Mouse (Mus musculus) heart, embryonic 12.5 days (tissue): Measurements from ENCODE around the gene Slc13a2. TPM values are rescaled to one million over a fixed set of nuclear protein-coding genes. Genes with fewer than 3 reads are reported as not detected.

ENCODE experiments used
- ATAC-seq: fragments of 200-750 bp; cut with Nextera tagmentation; 2 replicates; pipeline ENCODE4 v1.8.0; 2017; ENCODE audit warnings: moderate TSS enrichment, moderate library complexity; ENCODE audit not compliant: insufficient number of reproducible peaks, low FRiP score
- H3K27ac ChIP-seq: fragments of 300-500 bp; sonication (generic); 2 replicates; pipeline ENCODE4 v1.5.1; 2016; ENCODE audit warnings: mild to moderate bottlenecking, moderate library complexity; ENCODE audit not compliant: poor library complexity, severe bottlenecking
- H3K27me3 ChIP-seq: fragments of 300-500 bp; sonication (generic); replicated peaks from 2 replicates; pipeline ENCODE4 v1.6.1; 2016; ENCODE audit warnings: mild to moderate bottlenecking, moderate library complexity
- H3K36me3 ChIP-seq: fragments of 300-500 bp; sonication (generic); 2 replicates; pipeline ENCODE4 v1.6.1; 2016; ENCODE audit warnings: mild to moderate bottlenecking, moderate library complexity
- H3K4me1 ChIP-seq: fragments of 300-500 bp; sonication (generic); replicated peaks from 2 replicates; pipeline ENCODE4 v1.6.1; 2016; ENCODE audit warnings: mild to moderate bottlenecking
- H3K4me2 ChIP-seq: fragments of 300-500 bp; sonication (generic); 2 replicates; pipeline ENCODE4 v1.6.1; 2016; ENCODE audit warnings: mild to moderate bottlenecking, moderate library complexity
- H3K4me3 ChIP-seq: fragments of 300-500 bp; sonication (generic); 2 replicates; pipeline ENCODE4 v1.5.1; 2016; ENCODE audit warnings: mild to moderate bottlenecking
- H3K9ac ChIP-seq: fragments of 300-500 bp; sonication (generic); 2 replicates; pipeline ENCODE4 v1.6.1; 2016; ENCODE audit warnings: mild to moderate bottlenecking, moderate library complexity
- H3K9me3 ChIP-seq: fragments of 300-500 bp; sonication (generic); replicated peaks from 2 replicates; pipeline ENCODE4 v1.6.1; 2016; ENCODE audit warnings: mild to moderate bottlenecking, moderate library complexity
- WGBS: fragments of 180-500 bp; shearing (Covaris S2); methylation state at CpG from one replicate; pipeline ENCODE4 v1.1.7; 2016; 5-methylcytosine and 5-hydroxymethylcytosine counted together
- polyA plus RNA-seq: library from polyadenylated mRNA; unstranded; fragments of >200 nt; fragmentation: Nextera tagmentation; extraction: Ambion mirVana; gene quantifications from 2 replicates; pipeline ENCODE4 v1.2.1, GENCODE M21; 2016

The Slc13a2 gene
- polyA plus RNA-seq = not detected in 2 replicates

DNA sequence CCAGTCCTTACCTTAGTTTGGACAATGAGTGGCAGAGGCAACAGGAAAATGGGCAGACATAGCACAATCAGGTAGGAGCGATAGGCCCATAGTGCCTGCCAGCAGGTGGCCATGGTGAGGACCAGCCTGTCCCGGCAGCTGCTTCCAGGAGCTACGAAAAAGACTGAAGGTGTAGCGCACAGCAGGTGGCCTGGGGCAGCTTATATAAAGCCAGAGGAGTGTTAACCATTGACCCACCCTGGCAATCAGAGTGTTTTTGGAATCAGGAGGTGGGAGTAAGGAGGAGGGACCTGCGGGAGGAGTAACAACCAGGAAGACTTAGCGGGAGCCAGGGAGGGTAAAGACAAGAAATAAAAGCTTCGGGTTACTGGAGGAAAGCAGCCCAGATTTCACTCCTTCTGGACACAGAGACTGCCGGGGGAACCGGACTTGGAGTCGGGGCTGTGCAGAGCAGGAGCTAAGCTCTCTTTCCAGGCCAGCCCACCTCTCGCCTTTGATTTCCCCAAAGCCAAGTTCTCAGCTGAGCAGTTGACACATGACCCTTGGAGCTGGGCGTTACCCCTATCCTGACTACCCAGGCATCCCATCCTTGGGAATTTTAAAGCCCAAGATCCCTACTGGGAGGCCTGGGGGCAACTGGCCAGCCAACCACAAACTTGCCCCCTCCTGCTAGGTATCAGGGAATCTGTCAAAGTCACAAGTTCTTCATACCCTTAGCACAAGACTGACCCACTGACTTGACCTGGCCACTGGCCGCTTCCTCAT is at the start of gene Slc13a2:
Gene Slc13a2 (minus strand): TSS at position 163 of the 765 bp plus-strand sequence.
- Histone ChIP-seq H3K27me3 (peaks cover 42% of the 10 kb centered on the region), H3K36me3 (no peaks in the 10 kb centered on the region), H3K27ac (no peak within 1 kb of the TSS), H3K4me2 (no peak within 1 kb of the TSS), H3K4me1 (no peaks in the 10 kb centered on the region), H3K9me3 (no peaks in the 10 kb centered on the region), H3K9ac (no peak within 1 kb of the TSS), H3K4me3 (no peak within 1 kb of the TSS)
- 22% methylated on average over 13 of the region's 13 CpGs for WGBS
- ATAC-seq = no peak

DNA sequence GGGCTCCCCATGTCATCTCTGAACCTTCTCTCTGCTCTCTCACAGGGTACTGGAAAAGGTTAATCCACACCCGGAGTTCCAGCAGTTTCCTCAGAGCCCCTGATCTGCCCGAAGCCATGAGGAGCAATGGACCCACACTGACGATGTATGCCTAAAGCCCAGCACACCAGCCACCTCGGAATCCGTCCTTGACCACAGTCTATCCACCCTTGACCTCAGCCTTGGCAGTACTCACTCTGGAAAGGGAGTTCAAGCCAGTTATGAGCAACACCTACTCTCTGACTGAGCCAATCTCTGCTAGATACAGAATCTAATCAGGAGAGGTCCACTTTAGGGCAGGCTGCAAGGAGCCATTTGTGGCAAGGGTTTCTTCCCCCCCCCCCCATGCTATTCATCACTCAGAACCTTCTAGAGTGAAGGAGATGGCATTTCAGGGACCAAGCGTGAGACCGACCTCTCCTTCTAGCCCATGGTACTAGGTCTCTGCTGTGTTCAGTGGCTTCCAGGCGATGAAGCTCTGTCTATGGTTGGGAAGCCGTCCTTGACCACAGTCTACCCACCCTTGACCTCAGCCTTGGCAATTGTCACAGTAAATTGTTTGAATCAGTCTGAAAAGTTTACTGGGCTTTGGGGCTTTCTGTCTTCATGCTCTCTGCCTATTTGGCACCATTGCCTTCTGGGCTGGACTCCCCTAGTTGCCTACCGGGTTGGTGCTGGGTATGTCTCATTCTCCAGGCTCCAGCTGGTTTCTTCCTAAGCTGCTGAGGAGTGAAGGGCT is 49.5 kb upstream of the Slc13a2 start:
- Histone ChIP-seq H3K27me3 (peaks cover 9% of the 10 kb centered on the region; the same call in 1 of the 2 replicates), H3K4me2 (no peak overlapping the region), H3K4me1 (peaks cover 2% of the 10 kb centered on the region), H3K36me3 (no peaks in the 10 kb centered on the region), H3K27ac (no peak overlapping the region), H3K9ac (no peak overlapping the region), H3K4me3 (no peak overlapping the region), H3K9me3 (no peaks in the 10 kb centered on the region)
- no peak for ATAC-seq
- 76% methylated on average over 10 of the region's 10 CpGs for WGBS

DNA sequence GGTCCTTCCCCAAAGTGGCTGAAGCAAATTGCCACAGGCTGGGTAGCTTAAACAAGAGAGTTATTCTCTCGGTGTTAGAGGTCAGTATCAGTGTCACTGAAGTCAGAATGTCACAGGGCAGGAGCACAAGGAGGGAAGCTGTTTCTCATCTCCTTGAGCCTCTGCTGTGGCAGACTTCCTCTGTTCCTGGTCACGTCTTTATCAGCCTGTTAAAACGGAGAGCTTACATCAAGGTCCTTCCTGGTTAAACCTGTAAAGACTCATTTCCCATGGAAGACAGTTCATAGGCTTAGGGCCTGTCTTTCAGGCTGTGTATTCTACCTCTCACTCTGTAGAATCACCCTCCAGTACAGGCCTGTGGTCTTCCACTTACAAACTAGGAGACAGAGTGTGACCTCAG is 45.9 kb upstream of the Slc13a2 start:
- 30% methylated on average over 3 of the region's 3 CpGs for WGBS
- Histone ChIP-seq H3K9me3 (no peaks in the 10 kb centered on the region), H3K36me3 (no peaks in the 10 kb centered on the region), H3K4me2 (no peak overlapping the region), H3K27ac (no peak overlapping the region), H3K4me1 (peaks cover 28% of the 10 kb centered on the region), H3K4me3 (no peak overlapping the region), H3K27me3 (no peaks in the 10 kb centered on the region), H3K9ac (no peak overlapping the region)
- no peak for ATAC-seq

DNA sequence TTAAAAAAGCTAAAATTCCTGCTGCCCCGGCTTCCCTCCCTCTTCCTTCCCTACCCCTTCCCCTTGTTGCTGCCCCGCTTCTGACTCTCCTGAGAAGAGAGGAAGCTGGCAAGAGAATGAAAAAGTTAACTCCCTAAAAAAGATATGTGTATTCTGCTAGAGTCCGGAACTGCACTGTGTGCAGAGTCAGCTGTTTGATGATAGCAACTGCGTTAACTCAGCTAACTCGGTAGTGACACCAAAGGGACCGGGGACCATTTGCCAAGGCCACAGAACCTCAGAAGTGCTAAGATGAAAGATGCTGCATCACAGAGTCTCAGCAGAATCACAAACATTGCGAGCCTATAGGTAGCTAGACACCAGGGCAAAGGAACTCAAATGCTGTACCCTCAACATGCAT is 45.5 kb upstream of the Slc13a2 start:
- H3K4me2 ChIP-seq = no peak overlapping the region
- no peak for ATAC-seq
- peaks cover 28% of the 10 kb centered on the region for H3K4me1 ChIP-seq
- H3K27ac ChIP-seq = no peak overlapping the region
- no peak overlapping the region for H3K9ac ChIP-seq
- H3K36me3 ChIP-seq = no peaks in the 10 kb centered on the region
- H3K9me3 ChIP-seq = no peaks in the 10 kb centered on the region
- WGBS = 64% methylated on average over 7 of the region's 7 CpGs
- no peaks in the 10 kb centered on the region for H3K27me3 ChIP-seq
- H3K4me3 ChIP-seq = no peak overlapping the region

DNA sequence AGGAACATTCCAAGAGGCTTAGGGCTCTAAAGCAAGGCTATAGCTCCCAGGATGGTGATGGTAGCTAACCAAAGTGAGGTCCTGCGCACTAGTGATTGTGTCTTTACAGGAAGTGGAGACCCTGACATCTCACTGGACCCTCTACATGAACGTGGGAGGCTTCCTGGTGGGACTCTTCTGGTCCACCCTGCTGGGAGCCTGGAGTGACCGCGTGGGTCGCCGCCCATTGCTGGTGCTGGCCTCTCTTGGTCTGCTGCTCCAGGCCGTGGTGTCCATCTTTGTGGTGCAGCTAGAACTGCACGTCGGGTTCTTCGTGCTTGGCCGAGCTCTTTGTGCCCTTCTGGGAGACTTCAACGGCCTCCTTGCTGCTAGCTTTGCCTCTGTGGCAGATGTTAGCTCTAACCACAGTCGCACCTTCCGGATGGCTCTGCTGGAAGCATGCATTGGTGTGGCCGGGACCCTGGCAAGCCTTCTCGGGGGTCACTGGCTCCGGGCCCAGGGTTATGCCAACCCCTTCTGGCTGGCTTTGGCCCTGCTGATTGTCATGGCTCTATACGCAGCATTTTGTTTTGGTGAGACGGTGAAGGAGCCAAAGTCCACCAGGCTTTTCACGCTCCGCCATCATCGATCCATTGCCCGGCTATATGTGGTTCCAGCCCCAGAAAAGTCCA is 44.4 kb upstream of the Slc13a2 start:
- Histone ChIP-seq H3K27ac (peak overlapping the region; percentile 69), H3K4me3 (peak overlapping the region; percentile 57), H3K4me1 (peaks cover 28% of the 10 kb centered on the region), H3K9ac (peak overlapping the region; percentile 72), H3K9me3 (peaks cover 7% of the 10 kb centered on the region; the same call in 1 of the 2 replicates), H3K36me3 (no peaks in the 10 kb centered on the region), H3K27me3 (no peaks in the 10 kb centered on the region), H3K4me2 (peak overlapping the region; percentile 69)
- WGBS = 73% methylated on average over 23 of the region's 23 CpGs
- 0 out of 2 replicates have a peak, but pooled peaks have one; percentile 7 for ATAC-seq

DNA sequence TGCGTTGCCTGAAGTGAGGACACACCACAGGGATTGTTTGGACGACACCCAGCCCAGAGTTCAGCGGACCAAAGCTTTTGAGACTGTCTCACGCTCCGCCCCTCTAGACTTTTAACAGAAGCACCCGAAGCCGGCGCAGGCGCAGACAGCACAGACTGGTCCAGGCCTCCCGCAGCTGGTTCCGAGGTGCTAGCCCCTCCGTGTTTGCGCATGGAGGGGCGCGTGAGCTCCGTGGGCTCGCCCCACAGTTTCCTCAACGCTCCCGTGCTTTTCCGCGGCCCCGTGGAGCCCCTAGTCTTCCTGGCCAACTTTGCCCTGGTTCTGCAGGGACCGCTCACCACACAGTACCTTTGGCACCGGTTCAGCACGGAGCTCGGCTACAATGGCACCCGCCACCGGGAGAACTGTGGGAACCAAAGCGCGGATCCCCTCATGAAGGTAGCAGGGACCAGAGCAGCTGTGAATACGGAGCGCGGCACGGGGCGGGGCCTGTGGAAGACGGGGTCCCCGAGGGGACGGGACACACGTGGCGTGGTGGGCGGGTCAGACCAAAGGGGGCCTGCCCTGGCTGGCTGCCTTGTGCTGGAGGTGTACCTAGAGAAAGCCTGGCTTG is 43.7 kb upstream of the Slc13a2 start, which contains the start of gene Slc46a1:
Gene Slc46a1 (plus strand): TSS at position 130 of the 613 bp plus-strand sequence.
- Histone ChIP-seq H3K9ac (peak within 1 kb of the TSS; percentile 72), H3K27ac (peak within 1 kb of the TSS; percentile 69), H3K9me3 (peaks cover 7% of the 10 kb centered on the region; the same call in 1 of the 2 replicates), H3K4me3 (peak within 1 kb of the TSS; percentile 57), H3K27me3 (no peaks in the 10 kb centered on the region), H3K36me3 (no peaks in the 10 kb centered on the region), H3K4me1 (peaks cover 28% of the 10 kb centered on the region), H3K4me2 (peak within 1 kb of the TSS; percentile 69)
- under 1% methylated on average over 41 of the region's 41 CpGs for WGBS
- ATAC-seq = peak; percentile 92

DNA sequence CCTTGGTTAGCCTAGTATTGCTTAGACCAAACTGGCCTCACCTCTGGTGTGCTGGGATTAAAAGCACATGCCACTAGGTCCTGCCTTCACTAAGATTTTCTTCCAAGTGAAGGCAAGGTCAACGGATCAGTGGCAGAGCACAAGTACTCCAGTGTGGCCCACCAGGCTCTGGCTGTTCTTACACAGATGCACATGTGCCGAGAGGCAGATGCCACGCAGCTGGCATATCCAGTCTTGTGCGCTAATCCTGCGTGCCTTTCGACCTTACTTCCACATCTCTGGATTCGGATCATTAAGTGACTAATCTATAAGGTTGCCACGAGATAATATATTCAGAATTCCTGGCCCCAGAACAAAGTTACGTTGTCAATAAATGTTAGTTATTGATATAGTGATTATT is 43.1 kb upstream of the Slc13a2 start:
- Histone ChIP-seq H3K4me2 (peak overlapping the region; percentile 69), H3K9ac (peak overlapping the region; percentile 72; the same call in 1 of the 2 replicates), H3K4me1 (peaks cover 28% of the 10 kb centered on the region), H3K27ac (no peak overlapping the region), H3K36me3 (no peaks in the 10 kb centered on the region), H3K4me3 (peak overlapping the region; percentile 57), H3K27me3 (no peaks in the 10 kb centered on the region), H3K9me3 (peaks cover 7% of the 10 kb centered on the region; the same call in 1 of the 2 replicates)
- ATAC-seq = no peak
- WGBS = 45% methylated on average over 9 of the region's 9 CpGs

DNA sequence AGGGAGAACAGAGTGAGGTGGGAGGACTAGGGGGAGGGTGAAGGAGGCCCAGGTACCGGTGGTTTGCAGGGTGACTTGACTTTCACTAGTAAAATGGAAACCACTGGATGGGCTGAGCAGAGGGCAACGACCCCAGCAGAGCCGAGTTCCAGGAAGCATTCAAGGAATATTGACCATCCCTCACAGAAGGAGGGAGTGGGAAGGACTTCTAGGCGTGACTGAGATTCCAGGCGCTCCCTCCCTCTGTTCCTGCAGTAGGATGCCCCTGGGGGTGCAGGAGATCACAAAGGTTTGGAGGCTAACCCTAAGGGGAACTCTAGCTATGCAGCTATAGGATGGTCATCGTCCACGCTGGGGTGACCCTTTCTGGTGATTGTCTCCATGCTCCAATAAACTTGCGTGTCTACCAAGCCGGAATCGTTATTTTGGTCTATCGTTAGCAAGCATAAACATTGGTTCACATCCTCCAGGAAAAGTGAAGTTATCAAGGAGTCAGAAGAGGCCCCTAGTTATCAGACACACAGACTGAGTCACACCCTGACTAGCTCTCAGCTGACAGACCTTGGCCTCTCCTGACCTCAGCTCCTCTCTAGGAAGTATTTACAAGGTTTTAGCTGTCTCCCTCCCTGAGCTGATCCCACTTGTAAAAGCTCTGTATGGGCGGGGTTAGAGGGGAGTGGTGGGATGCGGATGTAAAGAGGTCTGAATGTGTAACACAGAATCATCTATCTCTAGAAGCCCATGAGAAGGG is 41.4 kb upstream of the Slc13a2 start:
- no peak for ATAC-seq
- 38% methylated on average over 13 of the region's 13 CpGs for WGBS

DNA sequence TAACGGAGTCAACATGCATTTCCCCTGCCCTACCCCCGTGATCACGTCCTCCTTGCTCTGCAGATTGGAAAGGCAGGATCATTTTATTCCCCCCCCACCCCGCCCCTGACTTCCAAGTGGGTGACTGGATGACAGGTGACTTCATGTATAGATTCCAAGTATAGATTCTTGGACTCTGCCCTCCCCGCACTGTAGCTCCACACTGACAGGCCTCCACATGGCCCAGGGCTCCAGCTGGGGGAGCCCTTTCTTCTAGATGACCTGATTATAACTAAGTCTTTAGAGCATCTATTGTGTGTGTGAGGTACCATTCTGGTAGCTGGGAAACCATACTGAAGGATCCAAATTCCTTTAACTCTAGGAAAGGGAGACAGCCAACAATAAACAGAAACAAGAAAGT is 40.7 kb upstream of the Slc13a2 start:
- H3K9ac ChIP-seq = no peak overlapping the region
- no peak overlapping the region for H3K27ac ChIP-seq
- no peaks in the 10 kb centered on the region for H3K36me3 ChIP-seq
- H3K27me3 ChIP-seq = no peaks in the 10 kb centered on the region
- no peak for ATAC-seq
- H3K4me2 ChIP-seq = no peak overlapping the region
- WGBS = 81% methylated on average over 5 of the region's 5 CpGs
- H3K9me3 ChIP-seq = peaks cover 7% of the 10 kb centered on the region; the same call in 1 of the 2 replicates
- H3K4me1 ChIP-seq = peaks cover 28% of the 10 kb centered on the region
- H3K4me3 ChIP-seq = no peak overlapping the region

More for the DNA sequence above, 41.4 kb upstream of the Slc13a2 start:
- H3K9ac ChIP-seq = no peak overlapping the region
- no peaks in the 10 kb centered on the region for H3K36me3 ChIP-seq
- H3K27ac ChIP-seq = no peak overlapping the region
- H3K4me1 ChIP-seq = peaks cover 28% of the 10 kb centered on the region
- H3K9me3 ChIP-seq = peaks cover 7% of the 10 kb centered on the region; the same call in 1 of the 2 replicates
- H3K4me2 ChIP-seq = no peak overlapping the region
- H3K27me3 ChIP-seq = no peaks in the 10 kb centered on the region
- H3K4me3 ChIP-seq = no peak overlapping the region

DNA sequence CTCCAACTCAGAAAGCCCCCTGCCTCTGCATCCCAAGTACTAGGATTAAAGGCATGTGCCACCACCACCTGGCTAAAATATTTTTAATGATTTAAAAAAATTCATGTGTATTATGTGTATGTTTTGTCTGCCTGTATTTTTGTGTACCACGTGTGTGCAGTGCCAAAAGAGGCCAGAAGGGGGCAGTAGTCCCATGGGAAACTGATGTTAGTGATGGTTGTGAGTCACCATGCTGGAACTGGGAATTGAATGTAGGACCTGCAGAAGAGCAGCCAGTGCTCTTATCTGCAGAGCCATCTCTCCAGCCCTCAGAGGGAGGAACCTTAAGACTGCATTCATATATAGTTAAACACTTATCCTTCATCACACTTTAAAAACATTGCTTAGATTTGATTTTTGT is 39.9 kb upstream of the Slc13a2 start:
- no peak overlapping the region for H3K4me3 ChIP-seq

More for the DNA sequence above, 39.9 kb upstream of the Slc13a2 start:
- no peak overlapping the region for H3K4me2 ChIP-seq
- ATAC-seq = no peak
- peaks cover 7% of the 10 kb centered on the region; the same call in 1 of the 2 replicates for H3K9me3 ChIP-seq
- no peaks in the 10 kb centered on the region for H3K27me3 ChIP-seq
- H3K36me3 ChIP-seq = no peaks in the 10 kb centered on the region
- peaks cover 28% of the 10 kb centered on the region for H3K4me1 ChIP-seq
- WGBS = 74% methylated on average over 1 of the region's 1 CpGs
- H3K9ac ChIP-seq = no peak overlapping the region
- no peak overlapping the region for H3K27ac ChIP-seq
